Mouse (Mus musculus): ENCODE data around the gene Btbd8.
A peak's percentile ranks its signal among the peaks of the same experiment; 100 is the strongest.

Gene Btbd8

GRCm38 (mm10) chr5:107449620-107450019 is 11.8 kb downstream of the Btbd8 start:
- DNase-seq (ENCODE audit: low spot score in 2 of 2): no peak

- peak in 1 of 2 experiments; percentile 78 for DNase-seq (ENCODE audit: low spot score in 2 of 2)
These were observed 12.5 kb downstream of the Btbd8 start for GRCm38 (mm10) chr5:107450299-107450698.

GRCm38 (mm10) chr5:107462147-107463076 is 24.6 kb downstream of the Btbd8 start:
- no peak for DNase-seq (ENCODE audit: low spot score in 2 of 2)

GRCm38 (mm10) chr5:107466501-107466900 is 28.7 kb downstream of the Btbd8 start:
- DNase-seq (ENCODE audit: low spot score in 2 of 2): no peak

- DNase-seq (ENCODE audit: low spot score in 2 of 2): no peak
These were observed 29.3 kb downstream of the Btbd8 start for GRCm38 (mm10) chr5:107467098-107467497.

GRCm38 (mm10) chr5:107470600-107471329 is 33.0 kb downstream of the Btbd8 start:
- DNase-seq (ENCODE audit: low spot score in 2 of 2): no peak

GRCm38 (mm10) chr5:107480194-107480593 is 42.4 kb downstream of the Btbd8 start:
- DNase-seq (ENCODE audit: low spot score in 2 of 2): no peak

GRCm38 (mm10) chr5:107488996-107489395 is 51.2 kb downstream of the Btbd8 start:
- DNase-seq (ENCODE audit: low spot score in 2 of 2): no peak

GRCm38 (mm10) chr5:107491036-107491435 is 53.2 kb downstream of the Btbd8 start:
- no peak for DNase-seq (ENCODE audit: low spot score in 2 of 2)

GRCm38 (mm10) chr5:107492471-107492870 is 54.7 kb downstream of the Btbd8 start:
- no peak for DNase-seq (ENCODE audit: low spot score in 2 of 2)

- DNase-seq (ENCODE audit: low spot score in 2 of 2): no peak
These were observed 57.0 kb downstream of the Btbd8 start for GRCm38 (mm10) chr5:107494759-107495158.

- no peak for DNase-seq (ENCODE audit: low spot score in 2 of 2)
These were observed 58.2 kb downstream of the Btbd8 start for GRCm38 (mm10) chr5:107496047-107496446.

GRCm38 (mm10) chr5:107497519-107498501 is 60.0 kb downstream of the Btbd8 start:
- DNase-seq (ENCODE audit: low spot score in 2 of 2): peak; percentile 74 to 78

GRCm38 (mm10) chr5:107498806-107499310 is 61.1 kb downstream of the Btbd8 start:
- no peak for DNase-seq (ENCODE audit: low spot score in 2 of 2)

- DNase-seq (ENCODE audit: low spot score in 2 of 2): no peak
These were observed 62.2 kb downstream of the Btbd8 start for GRCm38 (mm10) chr5:107499891-107500535.

- no peak for DNase-seq (ENCODE audit: low spot score in 2 of 2)
These were observed 62.9 kb downstream of the Btbd8 start for GRCm38 (mm10) chr5:107500741-107501140.

GRCm38 (mm10) chr5:107507321-107507720 is 69.5 kb downstream of the Btbd8 start, which contains the start of gene Gm42669:
TSS of gene Gm42669 (plus strand) at chr5:107507621.
- DNase-seq (ENCODE audit: low spot score in 2 of 2): no peak

- no peak for DNase-seq (ENCODE audit: low spot score in 2 of 2)
These were observed 72.7 kb downstream of the Btbd8 start for GRCm38 (mm10) chr5:107510503-107510902.

- no peak for DNase-seq (ENCODE audit: low spot score in 2 of 2)
These were observed 73.5 kb downstream of the Btbd8 start for GRCm38 (mm10) chr5:107511326-107511725.

- DNase-seq (ENCODE audit: low spot score in 2 of 2): peak in 1 of 2 experiments; percentile 64
These were observed 75.8 kb downstream of the Btbd8 start for GRCm38 (mm10) chr5:107513583-107513982.

- no peak for DNase-seq (ENCODE audit: low spot score in 2 of 2)
These were observed 77.7 kb downstream of the Btbd8 start for GRCm38 (mm10) chr5:107515453-107515852.

Measured in left cerebral cortex, adult 9 months (tissue).